Mouse (Mus musculus) hindbrain, embryonic 13.5 days (tissue): ENCODE results near the gene Epsti1. TPM values are rescaled to one million over a fixed set of nuclear protein-coding genes. Genes with fewer than 3 reads are reported as not detected.

Experiments
- ATAC-seq: fragments of 200-750 bp; cut with Nextera tagmentation; 2 replicates; pipeline ENCODE4 v1.8.0; 2017; ENCODE audit warnings: moderate TSS enrichment; ENCODE audit not compliant: low FRiP score
- H3K27ac ChIP-seq: fragments of 300-500 bp; sonication (generic); 2 replicates; pipeline ENCODE4 v1.5.1; 2015; ENCODE audit warnings: inconsistent platforms, mild to moderate bottlenecking, moderate library complexity
- H3K27me3 ChIP-seq: fragments of 300-500 bp; sonication (generic); 2 replicates; pipeline ENCODE4 v1.6.1; 2015; ENCODE audit warnings: mild to moderate bottlenecking, inconsistent platforms
- H3K36me3 ChIP-seq: fragments of 300-500 bp; sonication (generic); 2 replicates; pipeline ENCODE4 v1.6.1; 2015; ENCODE audit warnings: mild to moderate bottlenecking, inconsistent platforms
- H3K4me1 ChIP-seq: fragments of 300-500 bp; sonication (generic); replicated peaks from 2 replicates; pipeline ENCODE4 v1.6.1; 2015; ENCODE audit warnings: inconsistent platforms
- H3K4me2 ChIP-seq: fragments of 300-500 bp; sonication (generic); 2 replicates; pipeline ENCODE4 v1.6.1; 2015; ENCODE audit warnings: inconsistent platforms, mild to moderate bottlenecking, moderate library complexity
- H3K4me3 ChIP-seq: fragments of 300-500 bp; sonication (generic); 2 replicates; pipeline ENCODE4 v1.5.1; 2015; ENCODE audit warnings: mild to moderate bottlenecking, inconsistent platforms
- H3K9ac ChIP-seq: fragments of 300-500 bp; sonication (generic); 2 replicates; pipeline ENCODE4 v1.6.1; 2015; ENCODE audit warnings: mild to moderate bottlenecking, inconsistent platforms
- H3K9me3 ChIP-seq: fragments of 300-500 bp; sonication (generic); 2 replicates; pipeline ENCODE4 v1.6.1; 2016; ENCODE audit warnings: inconsistent platforms
- WGBS: fragments of 180-500 bp; shearing (Covaris S2); methylation state at CpG from one replicate; pipeline ENCODE4 v1.1.7; 2015; 5-methylcytosine and 5-hydroxymethylcytosine counted together
- polyA plus RNA-seq: library from polyadenylated mRNA; unstranded; fragments of >200 nt; fragmentation: Nextera tagmentation; extraction: Ambion mirVana; gene quantifications from 2 replicates; pipeline ENCODE4 v1.2.1, GENCODE M21; 2015

Gene Epsti1
- polyA plus RNA-seq, 1 experiment from 2014 or later, result 0.31 TPM

DNA sequence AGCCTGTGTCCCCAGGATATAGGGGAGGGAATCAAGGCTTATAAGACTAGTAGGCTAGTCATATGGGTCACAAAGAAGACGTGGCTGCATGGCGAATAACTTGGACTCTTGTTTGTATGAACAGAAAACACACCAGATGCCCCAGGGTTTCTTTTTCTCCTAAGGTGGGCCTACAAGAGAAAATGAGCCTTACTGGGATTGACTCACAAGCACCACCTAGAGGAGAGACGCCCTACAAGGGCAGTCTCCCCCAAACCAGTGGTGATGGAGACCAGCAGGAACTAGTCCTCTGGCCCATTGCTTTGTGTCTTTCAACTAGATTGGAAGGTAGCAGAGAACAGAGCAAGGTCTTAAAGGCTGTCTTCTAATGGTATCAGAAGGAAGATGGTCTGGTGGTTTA, 22.7 kb downstream of the Epsti1 start:
- WGBS, result 52% methylated on average over 3 of the region's 3 CpGs
- H3K9me3 ChIP-seq, result no peaks in the 10 kb centered on the region
- no peak overlapping the region for H3K27ac ChIP-seq
- H3K36me3 ChIP-seq, result no peaks in the 10 kb centered on the region
- no peaks in the 10 kb centered on the region for H3K27me3 ChIP-seq
- H3K4me2 ChIP-seq, result no peak overlapping the region
- ATAC-seq, result no peak
- H3K4me3 ChIP-seq, result no peak overlapping the region
- H3K4me1 ChIP-seq, result peaks cover 14% of the 10 kb centered on the region
- H3K9ac ChIP-seq, result no peak overlapping the region

DNA sequence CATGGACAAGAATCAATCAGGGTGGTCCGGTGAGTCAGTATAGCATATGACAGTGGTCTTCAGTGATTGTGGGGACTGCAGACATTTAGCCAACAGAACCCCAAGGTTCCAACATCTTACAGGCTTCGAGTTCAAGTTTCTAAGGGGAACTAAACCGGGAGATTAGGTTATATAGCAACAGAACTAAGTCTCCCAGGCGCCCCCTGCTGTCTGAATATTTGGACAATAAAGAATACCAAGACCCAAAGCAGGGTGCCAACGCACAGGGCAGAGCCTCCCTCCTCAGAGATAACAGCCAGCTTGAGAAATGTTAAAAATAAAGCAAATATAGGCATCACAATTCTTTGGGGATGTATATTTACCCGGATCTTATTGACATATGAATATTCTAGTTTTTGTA, 24.0 kb downstream of the Epsti1 start:
- 47% methylated on average over 6 of the region's 6 CpGs for WGBS
- Histone ChIP-seq H3K36me3 (no peaks in the 10 kb centered on the region), H3K4me3 (no peak overlapping the region), H3K27me3 (no peaks in the 10 kb centered on the region), H3K4me1 (peaks cover 11% of the 10 kb centered on the region), H3K4me2 (no peak overlapping the region), H3K9ac (no peak overlapping the region), H3K9me3 (no peaks in the 10 kb centered on the region), H3K27ac (no peak overlapping the region)
- ATAC-seq, result no peak

GRCm38 (mm10) chr14:77928653-77929052, 24.6 kb downstream of the Epsti1 start:
- Histone ChIP-seq H3K27me3 (no peaks in the 10 kb centered on the region), H3K9ac (no peak overlapping the region), H3K4me2 (no peak overlapping the region), H3K27ac (no peak overlapping the region), H3K9me3 (no peaks in the 10 kb centered on the region), H3K36me3 (no peaks in the 10 kb centered on the region), H3K4me1 (peaks cover 11% of the 10 kb centered on the region), H3K4me3 (no peak overlapping the region)
- 90% methylated on average over 5 of the region's 5 CpGs for WGBS
- ATAC-seq, result no peak

DNA sequence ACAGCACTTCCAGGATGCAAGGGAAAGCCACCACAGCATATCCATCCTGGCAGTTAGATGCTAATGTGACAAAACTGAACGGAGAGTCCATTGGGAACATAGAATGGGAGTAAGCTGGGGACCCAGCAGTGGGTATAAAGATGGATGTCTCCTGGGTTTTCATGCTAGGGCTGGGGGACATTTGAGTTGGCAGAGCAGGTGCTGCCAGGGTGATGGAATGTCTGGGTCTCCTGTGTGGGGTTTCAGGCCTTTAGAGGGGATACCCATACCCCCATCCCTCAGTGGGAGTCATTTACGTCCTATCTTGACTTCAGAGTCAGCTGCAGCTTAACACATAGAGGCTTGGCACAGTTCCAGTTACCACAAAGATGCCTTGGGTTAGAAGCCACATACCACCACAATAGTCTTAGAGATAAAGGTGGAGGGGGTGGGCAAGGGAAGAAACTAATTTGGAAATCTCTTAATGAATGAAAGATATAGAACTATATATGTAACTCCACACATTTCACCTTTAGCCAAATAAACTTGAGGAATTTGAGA, 25.2 kb downstream of the Epsti1 start:
- no peak overlapping the region for H3K9ac ChIP-seq
- H3K4me3 ChIP-seq, result no peak overlapping the region
- 55% methylated on average over 2 of the region's 2 CpGs for WGBS
- no peak overlapping the region for H3K4me2 ChIP-seq
- H3K27ac ChIP-seq, result no peak overlapping the region
- H3K4me1 ChIP-seq, result peaks cover 11% of the 10 kb centered on the region
- no peak for ATAC-seq
- H3K27me3 ChIP-seq, result no peaks in the 10 kb centered on the region
- H3K36me3 ChIP-seq, result no peaks in the 10 kb centered on the region
- H3K9me3 ChIP-seq, result no peaks in the 10 kb centered on the region

DNA sequence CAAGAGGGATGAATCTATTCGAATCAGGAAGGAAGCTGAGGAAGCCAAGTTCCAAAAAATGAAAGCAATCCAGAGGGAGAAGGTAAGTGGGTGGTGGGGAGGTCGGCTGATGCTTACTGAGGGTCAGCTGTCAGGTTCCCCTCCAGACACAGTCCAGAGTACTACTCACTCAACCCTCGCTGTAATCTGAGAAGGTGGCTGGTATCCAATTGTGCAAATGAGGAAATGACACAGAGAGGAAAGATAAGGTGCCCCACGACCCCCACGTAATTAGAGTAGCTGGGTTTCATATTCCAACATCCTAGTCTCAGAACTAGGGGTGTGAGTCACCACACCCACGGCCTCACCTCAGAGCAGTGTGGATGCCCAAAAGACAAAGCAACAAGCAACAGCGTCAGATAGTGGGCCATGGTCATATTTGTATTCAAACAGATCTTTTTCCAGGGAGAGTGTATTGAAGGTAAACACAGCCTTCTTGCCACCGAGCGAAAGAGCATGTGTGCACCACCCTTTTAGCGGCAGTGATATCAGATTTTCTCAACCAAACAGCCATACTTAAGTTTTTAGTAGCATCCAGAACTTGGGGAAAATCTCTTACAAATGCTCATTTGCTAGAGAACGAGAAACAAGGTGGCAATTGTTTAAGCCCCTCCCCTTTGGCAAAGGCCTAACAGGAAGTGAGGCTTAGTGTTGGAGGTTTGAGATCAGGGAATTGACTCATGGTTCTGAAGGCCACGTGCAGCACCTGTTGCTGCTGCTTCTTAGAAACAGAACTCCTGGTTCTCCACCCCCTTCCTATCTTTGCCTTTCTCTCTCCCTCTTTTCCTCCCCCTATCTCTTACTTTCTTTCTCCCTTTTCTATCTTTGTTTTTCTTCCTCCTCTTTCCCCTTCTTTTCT, 28.4 kb downstream of the Epsti1 start:
- no peak overlapping the region for H3K4me2 ChIP-seq
- H3K9ac ChIP-seq, result no peak overlapping the region
- H3K9me3 ChIP-seq, result no peaks in the 10 kb centered on the region
- no peak overlapping the region for H3K27ac ChIP-seq
- H3K36me3 ChIP-seq, result no peaks in the 10 kb centered on the region
- H3K27me3 ChIP-seq, result no peaks in the 10 kb centered on the region
- H3K4me3 ChIP-seq, result no peak overlapping the region
- H3K4me1 ChIP-seq, result peaks cover 4% of the 10 kb centered on the region; the same call in 1 of the 2 replicates
- no peak for ATAC-seq
- 70% methylated on average over 12 of the region's 12 CpGs for WGBS

DNA sequence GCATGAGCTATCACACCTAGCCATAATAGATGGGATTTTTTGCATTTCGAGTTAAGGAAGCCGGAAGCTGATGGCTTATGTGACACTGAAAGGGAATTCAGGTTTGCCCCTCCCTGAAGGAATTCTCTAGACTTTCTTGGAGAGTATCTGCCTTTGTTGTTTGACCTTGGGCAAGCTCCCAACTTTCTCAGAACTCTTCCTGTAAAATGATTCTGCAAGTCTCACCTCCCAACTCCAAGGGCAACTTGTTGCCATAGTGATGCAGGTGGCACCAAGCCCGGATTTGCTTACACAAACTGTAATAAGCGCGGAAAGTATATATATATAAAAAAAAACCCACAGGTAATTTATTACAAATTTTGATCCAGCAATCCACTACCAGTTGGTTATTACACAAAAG, 29.2 kb downstream of the Epsti1 start:
- Histone ChIP-seq H3K9ac (no peak overlapping the region), H3K4me2 (no peak overlapping the region), H3K27me3 (no peaks in the 10 kb centered on the region), H3K4me1 (peaks cover 4% of the 10 kb centered on the region; the same call in 1 of the 2 replicates), H3K36me3 (no peaks in the 10 kb centered on the region), H3K4me3 (no peak overlapping the region), H3K27ac (no peak overlapping the region), H3K9me3 (no peaks in the 10 kb centered on the region)
- 89% methylated on average over 5 of the region's 5 CpGs for WGBS
- no peak for ATAC-seq

GRCm38 (mm10) chr14:77934431-77934830, 30.4 kb downstream of the Epsti1 start:
- Histone ChIP-seq H3K27ac (no peak overlapping the region), H3K4me2 (no peak overlapping the region), H3K36me3 (no peaks in the 10 kb centered on the region), H3K9ac (no peak overlapping the region), H3K27me3 (no peaks in the 10 kb centered on the region), H3K9me3 (no peaks in the 10 kb centered on the region), H3K4me1 (no peaks in the 10 kb centered on the region), H3K4me3 (no peak overlapping the region)
- ATAC-seq, result no peak
- 94% methylated on average over 3 of the region's 3 CpGs for WGBS

DNA sequence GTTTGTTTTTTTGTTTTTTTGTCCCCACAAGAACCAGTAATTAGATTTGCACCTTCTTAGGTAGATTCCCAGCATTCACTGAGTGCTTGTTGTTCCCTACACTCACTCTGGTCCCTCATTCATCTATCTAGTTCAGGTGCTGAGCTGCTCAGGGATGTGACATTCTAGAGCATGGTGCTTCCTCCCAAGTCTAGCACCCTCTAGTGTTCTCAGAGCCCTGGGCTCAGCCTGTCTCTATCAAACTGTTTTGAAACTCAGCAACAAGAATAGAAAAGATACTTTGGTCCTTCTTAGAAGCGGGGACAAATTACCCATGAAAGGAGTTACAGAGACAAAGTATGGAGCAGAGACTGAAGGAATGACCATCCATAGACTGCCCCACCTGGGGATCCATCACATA, 37.1 kb downstream of the Epsti1 start:
- Histone ChIP-seq H3K9me3 (no peaks in the 10 kb centered on the region), H3K4me3 (no peak overlapping the region), H3K9ac (no peak overlapping the region), H3K27ac (no peak overlapping the region), H3K36me3 (no peaks in the 10 kb centered on the region), H3K27me3 (no peaks in the 10 kb centered on the region), H3K4me2 (no peak overlapping the region), H3K4me1 (peaks cover 12% of the 10 kb centered on the region)
- no peak for ATAC-seq
- WGBS, result 94% methylated on average over 1 of the region's 1 CpGs

DNA sequence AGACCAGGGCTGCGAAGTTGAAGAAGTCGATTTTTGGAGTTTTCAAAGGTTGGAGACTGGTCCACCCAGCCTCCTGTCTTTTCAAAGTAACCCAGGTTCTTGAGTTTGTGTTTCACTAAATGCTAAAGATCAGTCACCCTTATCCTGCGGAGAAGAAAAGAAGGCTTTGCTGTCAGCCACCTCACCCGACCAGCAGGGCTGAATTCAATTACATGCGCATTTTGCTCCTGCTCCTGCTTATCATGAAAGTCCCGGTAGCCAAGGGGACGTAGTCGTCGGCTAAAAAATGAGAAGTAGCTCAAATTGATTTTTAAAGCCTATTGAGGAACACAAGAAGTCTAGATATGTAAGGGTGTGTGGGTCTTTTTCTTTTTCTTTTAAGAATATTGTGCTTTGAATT, 38.2 kb downstream of the Epsti1 start:
- H3K9me3 ChIP-seq, result no peaks in the 10 kb centered on the region
- H3K27ac ChIP-seq, result no peak overlapping the region; the same call in 1 of the 2 replicates
- no peak for ATAC-seq
- H3K27me3 ChIP-seq, result no peaks in the 10 kb centered on the region
- no peaks in the 10 kb centered on the region for H3K36me3 ChIP-seq
- peaks cover 12% of the 10 kb centered on the region for H3K4me1 ChIP-seq
- 25% methylated on average over 9 of the region's 9 CpGs for WGBS
- H3K4me2 ChIP-seq, result no peak overlapping the region
- no peak overlapping the region for H3K4me3 ChIP-seq
- no peak overlapping the region for H3K9ac ChIP-seq

GRCm38 (mm10) chr14:77942793-77943558, 38.9 kb downstream of the Epsti1 start:
- Histone ChIP-seq H3K36me3 (no peaks in the 10 kb centered on the region), H3K27ac (peak overlapping the region; percentile 75), H3K4me3 (peak overlapping the region; percentile 18; the same call in 1 of the 2 replicates), H3K9ac (no peak overlapping the region), H3K4me1 (peaks cover 12% of the 10 kb centered on the region), H3K27me3 (no peaks in the 10 kb centered on the region), H3K4me2 (peak overlapping the region; percentile 45), H3K9me3 (no peaks in the 10 kb centered on the region)
- 28% methylated on average over 15 of the region's 15 CpGs for WGBS
- peak; percentile 54 for ATAC-seq

DNA sequence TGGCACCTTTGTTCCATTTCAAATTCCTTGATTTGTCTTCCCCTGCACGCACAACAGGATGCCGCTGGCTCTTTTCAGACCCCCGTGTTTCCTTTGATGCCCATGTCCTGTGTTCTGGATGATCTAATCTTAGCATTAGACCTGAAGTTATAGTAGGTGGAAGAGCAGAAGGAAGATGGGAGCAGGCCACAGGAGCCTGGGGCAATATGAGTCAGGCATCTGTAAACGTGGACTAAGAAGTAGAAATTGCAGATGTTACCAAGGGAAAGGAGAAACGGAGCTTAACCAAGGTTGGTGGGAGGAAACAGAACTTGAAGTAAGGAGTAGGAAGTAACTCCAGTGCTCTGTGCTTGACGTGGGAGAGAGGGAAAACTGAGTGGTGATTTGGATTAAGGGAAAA, 57.7 kb downstream of the Epsti1 start:
- no peak for ATAC-seq
- Histone ChIP-seq H3K4me1 (no peaks in the 10 kb centered on the region), H3K27me3 (no peaks in the 10 kb centered on the region), H3K9me3 (no peaks in the 10 kb centered on the region), H3K27ac (no peak overlapping the region), H3K4me3 (no peak overlapping the region), H3K36me3 (no peaks in the 10 kb centered on the region), H3K4me2 (no peak overlapping the region), H3K9ac (no peak overlapping the region)
- WGBS, result 75% methylated on average over 6 of the region's 6 CpGs

- Histone ChIP-seq H3K27ac (no peak overlapping the region), H3K4me1 (no peaks in the 10 kb centered on the region), H3K4me3 (no peak overlapping the region), H3K36me3 (no peaks in the 10 kb centered on the region), H3K9me3 (no peaks in the 10 kb centered on the region), H3K4me2 (no peak overlapping the region), H3K9ac (no peak overlapping the region), H3K27me3 (no peaks in the 10 kb centered on the region)
- WGBS, result 66% methylated on average over 7 of the region's 7 CpGs
- ATAC-seq, result no peak
Observed at GRCm38 (mm10) chr14:77963525-77963924, 59.5 kb downstream of the Epsti1 start.
